In genomic region chr15:84861911-84862310, GRCm38 (mm10) we compare ENCODE assay signal across 19 mouse cellular contexts. TPM values are rescaled to one million over a fixed set of nuclear protein-coding genes. Genes with fewer than 3 reads are reported as not detected.
DNase-seq lines count a peak whose midpoint lies in the region; TF ChIP-seq lines count a peak whose summit lies in the region.
"Had no signal": no experiment of that assay in that cellular context is flagged by ENCODE, and none has a peak within 500 bp of the region (broad histone marks: within the 10 kb centered on the region; RNA-seq: fewer than 3 reads in every experiment).

No protein-coding gene starts in this region.

- intact Hi-C loops in left cerebral cortex, postnatal 36 days (cut with DNase I): no loop called here
- intact Hi-C loops in left cerebral cortex, postnatal 14 days (cut with DNase I): no loop called here

- DNase-seq in layer of hippocampus, adult 9-11 months: peak; percentile 41
- DNase-seq in layer of hippocampus, adult 2 months (ENCODE audit: low spot score in 2 of 2): no peak
- DNase-seq in left cerebral cortex, postnatal 36 days (ENCODE audit: low spot score in 2 of 2): peak; percentile 31 to 42
- no peak for DNase-seq in left cerebral cortex, postnatal 14 days (ENCODE audit: low spot score in 2 of 2)
- DNase-seq in brain, embryonic 14.5 days (ENCODE audit: low read depth): peak; percentile 39
- peak; percentile 31 to 52 for DNase-seq in right cerebral cortex, postnatal 36 days (ENCODE audit: low spot score in 2 of 2)
- DNase-seq in adrenal gland, adult (ENCODE audit: inconsistent age in 2 of 2, low spot score in 1 of 2): no peak
- DNase-seq: adrenal gland, adult 2 months; adrenal gland, postnatal 36 days; cerebellum, adult 11-12 months; cerebellum, adult 9-10 months; cerebellum, postnatal 25 days; forebrain, postnatal 0 days; gastrocnemius, postnatal 14 days; heart, adult 2 months had no signal

- TF ChIP-seq CTCF in layer of hippocampus, adult 2 months (conservative IDR thresholded peaks at IDR 0.05): no peak
- no peak for TF ChIP-seq CTCF in brain, embryonic 14.5 days (IDR thresholded peaks at IDR 0.05; ENCODE audit: borderline replicate concordance, extremely low read depth, insufficient read depth, insufficient read length)

- no peak overlapping the region for H3K27ac ChIP-seq in layer of hippocampus, adult 2 months
- H3K27ac ChIP-seq: embryonic facial prominence, embryonic 12.5 days; heart, adult 2 months; hindbrain, embryonic 10.5 days; hindbrain, embryonic 14.5 days had no signal

- no peak overlapping the region for H3K4me3 ChIP-seq in layer of hippocampus, adult 2 months
- H3K4me3 ChIP-seq: embryonic facial prominence, embryonic 12.5 days; heart, adult 2 months; heart, embryonic 12.5 days; hindbrain, embryonic 10.5 days had no signal

- TF ChIP-seq POLR2A in brain, embryonic 14.5 days (IDR thresholded peaks at IDR 0.05; ENCODE audit: borderline replicate concordance, extremely low read depth, insufficient read depth, insufficient read length, poor library complexity, severe bottlenecking): no peak

RNA-seq across cellular contexts. Expression of gene Phf21b, which starts 6.1 kb away (rescaled TPM):
- 10 to 100 TPM in 1 of 2 experiments, 1 to 10 TPM in 1; 8.8 to 11.9 TPM for total RNA-seq in layer of hippocampus, adult 2 months (2021)
- total RNA-seq in left cerebral cortex, postnatal 36 days (2021): 10 to 100 TPM; 11.0 to 18.6 TPM
- total RNA-seq in left cerebral cortex, postnatal 14 days (2021): 10 to 100 TPM; 15.3 to 16.1 TPM
- polyA plus RNA-seq in brain, embryonic 14.5 days (2012; rRNA removed): 105 and 130 TPM in 2 replicates

RNA-seq across cellular contexts. Expression of gene Gm29666, which starts 57.9 kb away (rescaled TPM):
- 1 to 10 TPM; 1.4 to 1.7 TPM for total RNA-seq in layer of hippocampus, adult 2 months (2021)
- total RNA-seq in left cerebral cortex, postnatal 36 days (2021): 1 to 10 TPM in 1 of 2 experiments, under 1 TPM in 1; 0.96 to 1.9 TPM
- total RNA-seq in left cerebral cortex, postnatal 14 days (2021): 1 to 10 TPM in 1 of 2 experiments, under 1 TPM in 1; 0.94 to 1.1 TPM
- 1.0 and 1.4 TPM in 2 replicates for polyA plus RNA-seq in brain, embryonic 14.5 days (2012; rRNA removed)

Comparison
In these comparisons a context has a peak if more than half of its experiments do, and no peak if none do; other contexts are left out.
1. DNase-seq: peak in layer of hippocampus, adult 9-11 months (single experiment), left cerebral cortex, postnatal 36 days (2 of 2), brain, embryonic 14.5 days (single experiment) and right cerebral cortex, postnatal 36 days (2 of 2); none in layer of hippocampus, adult 2 months (0 of 2), left cerebral cortex, postnatal 14 days (0 of 2) and adrenal gland, adult (0 of 2).